Mouse (Mus musculus) kidney, adult 2 months (tissue): ENCODE measurements around the gene Krt88.

Experiments used
- CTCF ChIP-seq: fragments of 200-500 bp; conservative IDR thresholded peaks from 2 replicates; pipeline ENCODE4 v1.5.1; 2011; ENCODE audit warnings: low read depth, mild to moderate bottlenecking, control low read depth, low read length, moderate library complexity, mixed read lengths; ENCODE audit not compliant: insufficient read depth, insufficient read length
- POLR2A ChIP-seq: fragments of 200-500 bp; IDR thresholded peaks from one replicate; pipeline ENCODE4 v1.6.1; 2011; ENCODE audit warnings: low read depth, low read length, control low read depth

DNA sequence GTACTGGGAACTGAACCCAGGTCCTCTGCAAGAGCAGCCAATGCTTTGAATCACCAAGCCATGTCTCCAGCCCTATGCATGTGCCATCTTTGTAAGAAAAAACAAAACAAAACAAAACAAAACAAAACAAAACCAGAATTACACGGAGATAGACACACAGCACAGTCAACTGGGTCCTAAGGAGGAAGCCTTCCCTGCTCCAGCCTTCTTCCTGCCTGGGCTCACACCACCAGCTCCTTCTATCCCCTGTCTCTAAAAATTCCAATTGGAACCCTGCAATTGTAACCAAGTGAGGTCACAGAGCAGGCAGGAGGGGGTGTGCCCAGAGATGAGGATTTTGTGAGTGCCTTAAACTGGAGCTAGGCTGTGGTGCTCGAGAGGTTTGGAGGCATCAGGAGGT lies at the start of gene Krt88:
- TF ChIP-seq CTCF (no peak), POLR2A (no peak)
